Mouse (Mus musculus): ENCODE data around the gene Parp6. TPM values are rescaled to one million over a fixed set of nuclear protein-coding genes. Genes with fewer than 3 reads are reported as not detected.
A peak's percentile ranks its signal among the peaks of the same experiment; 100 is the strongest.

The Parp6 gene
- total RNA-seq, 2 experiments from 2014 or later = 129 to 132 TPM

GRCm38 (mm10) chr9:59610950-59611349, 6.1 kb upstream of the Parp6 start:
- DNase-seq (ENCODE audit: low spot score in 2 of 2) = no peak
- Histone ChIP-seq H3K27ac (no peak overlapping the region), H3K4me3 (no peak overlapping the region)
- TF ChIP-seq CTCF (conservative IDR thresholded peaks at IDR 0.05) = no peak

- DNase-seq (ENCODE audit: low spot score in 2 of 2) = no peak
- H3K4me3 ChIP-seq = no peak overlapping the region
- peak; percentile 33 for TF ChIP-seq CTCF (conservative IDR thresholded peaks at IDR 0.05)
- H3K27ac ChIP-seq = no peak overlapping the region
These were observed 1.3 kb upstream of the Parp6 start for GRCm38 (mm10) chr9:59615797-59616196.

GRCm38 (mm10) chr9:59617307-59617973, 356 bp downstream of the Parp6 start:
- peak in 1 of 2 experiments; percentile 22 for DNase-seq (ENCODE audit: low spot score in 2 of 2)
- no peak for TF ChIP-seq CTCF (conservative IDR thresholded peaks at IDR 0.05)
- peak overlapping the region; percentile 69 for H3K4me3 ChIP-seq
- peak overlapping the region; percentile 92 for H3K27ac ChIP-seq

GRCm38 (mm10) chr9:59638372-59638771, 21.3 kb downstream of the Parp6 start:
- TF ChIP-seq CTCF (conservative IDR thresholded peaks at IDR 0.05) = no peak
- no peak overlapping the region for H3K4me3 ChIP-seq
- no peak for DNase-seq (ENCODE audit: low spot score in 2 of 2)
- H3K27ac ChIP-seq = no peak overlapping the region

GRCm38 (mm10) chr9:59639936-59640335, 22.9 kb downstream of the Parp6 start:
- no peak for TF ChIP-seq CTCF (conservative IDR thresholded peaks at IDR 0.05)
- DNase-seq (ENCODE audit: low spot score in 2 of 2) = no peak
- H3K4me3 ChIP-seq = no peak overlapping the region

GRCm38 (mm10) chr9:59641320-59641719, 24.2 kb downstream of the Parp6 start:
- H3K4me3 ChIP-seq = no peak overlapping the region
- H3K27ac ChIP-seq = no peak overlapping the region
- no peak for TF ChIP-seq CTCF (conservative IDR thresholded peaks at IDR 0.05)
- no peak for DNase-seq (ENCODE audit: low spot score in 2 of 2)

More at GRCm38 (mm10) chr9:59639936-59640335, 22.9 kb downstream of the Parp6 start:
- H3K27ac ChIP-seq = no peak overlapping the region

GRCm38 (mm10) chr9:59649911-59650310, 32.8 kb downstream of the Parp6 start:
- no peak for DNase-seq (ENCODE audit: low spot score in 2 of 2)
- H3K4me3 ChIP-seq = no peak overlapping the region
- no peak for TF ChIP-seq CTCF (conservative IDR thresholded peaks at IDR 0.05)
- H3K27ac ChIP-seq = no peak overlapping the region

GRCm38 (mm10) chr9:59653371-59653770, 36.3 kb downstream of the Parp6 start:
- peak overlapping the region; percentile 41; the same call in 1 of the 2 replicates for H3K27ac ChIP-seq
- TF ChIP-seq CTCF (conservative IDR thresholded peaks at IDR 0.05) = no peak
- no peak overlapping the region for H3K4me3 ChIP-seq
- DNase-seq (ENCODE audit: low spot score in 2 of 2) = no peak

GRCm38 (mm10) chr9:59654450-59654983, 37.4 kb downstream of the Parp6 start:
- no peak for TF ChIP-seq CTCF (conservative IDR thresholded peaks at IDR 0.05)
- DNase-seq (ENCODE audit: low spot score in 2 of 2) = no peak
- Histone ChIP-seq H3K27ac (no peak overlapping the region), H3K4me3 (no peak overlapping the region)

GRCm38 (mm10) chr9:59655958-59656634, 39.0 kb downstream of the Parp6 start, which contains the start of gene Pkm:
TSS of gene Pkm (plus strand) at chr9:59656368.
- H3K27ac ChIP-seq = peak within 1 kb of the TSS; percentile 99
- DNase-seq (ENCODE audit: low spot score in 2 of 2) = peak; percentile 96 to 97
- peak within 1 kb of the TSS; percentile 99 for H3K4me3 ChIP-seq
- TF ChIP-seq CTCF (conservative IDR thresholded peaks at IDR 0.05) = peak; percentile 46

- DNase-seq (ENCODE audit: low spot score in 2 of 2) = peak; percentile 86 to 89
- peak overlapping the region; percentile 99 for H3K4me3 ChIP-seq
- peak overlapping the region; percentile 99 for H3K27ac ChIP-seq
- peak; percentile 70 for TF ChIP-seq CTCF (conservative IDR thresholded peaks at IDR 0.05)
These were observed 39.8 kb downstream of the Parp6 start for GRCm38 (mm10) chr9:59656635-59657617.

- no peak for DNase-seq (ENCODE audit: low spot score in 2 of 2)
- peak overlapping the region; percentile 99 for H3K27ac ChIP-seq
- H3K4me3 ChIP-seq = peak overlapping the region; percentile 99
- no peak for TF ChIP-seq CTCF (conservative IDR thresholded peaks at IDR 0.05)
These were observed 41.1 kb downstream of the Parp6 start for GRCm38 (mm10) chr9:59658146-59658545.
